8 mouse cellular contexts compared by ENCODE assay signal in the genomic region with DNA sequence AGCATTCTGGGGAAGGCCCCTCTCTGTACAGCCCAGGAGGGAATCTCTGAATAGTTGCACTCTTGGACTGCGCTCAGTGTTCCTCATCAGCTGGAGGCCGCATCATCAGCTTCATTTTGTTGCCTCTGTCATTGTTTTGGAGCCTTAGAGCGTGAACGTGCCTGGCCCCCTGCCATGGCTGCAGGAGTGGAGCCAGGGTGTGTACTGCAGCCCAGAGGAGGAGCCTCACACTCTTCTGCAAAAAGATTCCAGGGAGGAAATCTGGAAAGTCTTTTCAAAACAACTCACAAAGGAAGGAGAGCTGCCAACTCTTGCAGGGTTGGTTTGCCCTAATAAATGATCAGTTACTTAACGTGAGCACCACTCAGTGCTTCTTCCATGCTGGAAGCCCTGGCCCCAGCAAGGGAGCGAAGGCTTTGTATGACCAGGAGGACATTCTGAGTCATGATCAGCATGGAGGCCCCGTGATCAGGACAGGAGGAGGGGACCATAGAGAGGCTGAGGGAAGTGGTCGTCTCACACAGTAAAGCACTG. TPM values are rescaled to one million over a fixed set of nuclear protein-coding genes. Genes with fewer than 3 reads are reported as not detected.
DNase-seq lines count a peak whose midpoint lies in the region; ATAC-seq and TF ChIP-seq lines count a peak whose summit lies in the region.

No protein-coding gene starts in this region.

- no peaks in the 10 kb centered on the region for H3K27me3 ChIP-seq in forebrain, embryonic 12.5 days
- H3K27me3 ChIP-seq in heart, embryonic 14.5 days (ENCODE audit: control insufficient read depth, insufficient read depth, low read length) = no peaks in the 10 kb centered on the region
- no peaks in the 10 kb centered on the region for H3K27me3 ChIP-seq in kidney, postnatal 0 days (ENCODE audit: insufficient read depth, low read length)
- H3K27me3 ChIP-seq in liver, embryonic 12.5 days (replicated peaks) = no peaks in the 10 kb centered on the region

- no peak overlapping the region for H3K4me3 ChIP-seq in forebrain, embryonic 12.5 days (replicated peaks)
- no peak overlapping the region for H3K4me3 ChIP-seq in heart, embryonic 14.5 days (ENCODE audit: control insufficient read depth in 1 of 2, insufficient read depth in 1 of 2, low read depth in 1 of 2, low read length in 2 of 2)
- no peak overlapping the region for H3K4me3 ChIP-seq in kidney, postnatal 0 days (replicated peaks; ENCODE audit: low read depth, low read length)
- H3K4me3 ChIP-seq in lung, adult 2 months (replicated peaks; ENCODE audit: extremely low read depth, low read depth, low read length) = peak overlapping the region; percentile 6
- no peak overlapping the region for H3K4me3 ChIP-seq in liver, embryonic 12.5 days

- peak overlapping the region; percentile 91 for H3K27ac ChIP-seq in forebrain, embryonic 12.5 days
- peak overlapping the region; percentile 89 to 98 for H3K27ac ChIP-seq in heart, embryonic 14.5 days (replicated peaks in 1 of 2; ENCODE audit: control insufficient read depth in 1 of 2, insufficient read depth in 1 of 2, low read depth in 2 of 2, low read length in 2 of 2)
- peak overlapping the region; percentile 91 for H3K27ac ChIP-seq in kidney, postnatal 0 days
- no peak overlapping the region for H3K27ac ChIP-seq in liver, embryonic 12.5 days

- peaks cover 24% of the 10 kb centered on the region for H3K4me1 ChIP-seq in forebrain, embryonic 12.5 days
- peaks cover 6 to 7% of the 10 kb centered on the region in 2 experiments; a peak in 3 of 4 replicates for H3K4me1 ChIP-seq in heart, embryonic 14.5 days (ENCODE audit: control insufficient read depth in 2 of 2, insufficient read depth in 2 of 2, low read length in 2 of 2)
- 0 out of 2 replicates have a peak, but pooled peaks cover 3% of the 10 kb centered on the region for H3K4me1 ChIP-seq in kidney, postnatal 0 days (replicated peaks; ENCODE audit: insufficient read depth, low read length)
- 0 out of 2 replicates have a peak, but pooled peaks cover 8% of the 10 kb centered on the region for H3K4me1 ChIP-seq in lung, adult 2 months (ENCODE audit: control insufficient read depth, insufficient read depth, low read length)
- peaks cover 25% of the 10 kb centered on the region for H3K4me1 ChIP-seq in liver, embryonic 12.5 days

- WGBS in forebrain, embryonic 12.5 days = 10% methylated on average over 8 of the region's 8 CpGs
- WGBS in heart, embryonic 14.5 days = 31% methylated on average over 8 of the region's 8 CpGs
- WGBS in kidney, postnatal 0 days = 34% methylated on average over 8 of the region's 8 CpGs
- 12% methylated on average over 8 of the region's 8 CpGs for whole genome bisulfite sequencing in lung, adult 2 months
- WGBS in liver, embryonic 12.5 days (ENCODE audit: insufficient replicate concordance) = 70% methylated on average over 8 of the region's 8 CpGs

- peak; percentile 56 for DNase-seq in brain, embryonic 18.5 days (ENCODE audit: low read depth, low spot score)
- DNase-seq in kidney, postnatal 0 days (ENCODE audit: low spot score) = peak; percentile 91
- peak; percentile 74 for DNase-seq in lung, adult 2 months
- peak; percentile 85 for DNase-seq in ovary, postnatal 36 days (ENCODE audit: low spot score)
- DNase-seq in thymus, postnatal 0 days (ENCODE audit: low spot score) = no peak

- H3K9ac ChIP-seq in forebrain, embryonic 12.5 days = no peak overlapping the region
- H3K9ac ChIP-seq in heart, embryonic 14.5 days (ENCODE audit: low read length) = no peak overlapping the region
- no peak overlapping the region for H3K9ac ChIP-seq in kidney, postnatal 0 days (ENCODE audit: low read depth, low read length)
- H3K9ac ChIP-seq in liver, embryonic 12.5 days = no peak overlapping the region

- ATAC-seq in forebrain, embryonic 12.5 days (ENCODE audit: low FRiP score) = peak; percentile 90
- ATAC-seq in heart, embryonic 14.5 days (ENCODE audit: insufficient number of reproducible peaks, insufficient read depth, low FRiP score, low read depth) = peak; percentile 87
- peak; percentile 82 for ATAC-seq in kidney, postnatal 0 days (replicated peaks; ENCODE audit: low FRiP score, low read depth)
- no peak for ATAC-seq in liver, embryonic 12.5 days

- H3K36me3 ChIP-seq in forebrain, embryonic 12.5 days (replicated peaks) = no peaks in the 10 kb centered on the region
- peaks cover 5% of the 10 kb centered on the region for H3K36me3 ChIP-seq in heart, embryonic 14.5 days (ENCODE audit: control insufficient read depth, insufficient read depth, low read length)
- H3K36me3 ChIP-seq in kidney, postnatal 0 days (ENCODE audit: insufficient read depth, low read length) = no peaks in the 10 kb centered on the region
- peaks cover 3% of the 10 kb centered on the region for H3K36me3 ChIP-seq in liver, embryonic 12.5 days

- peak; percentile 33; the same call in 1 of the 2 replicates for TF ChIP-seq POLR2A in lung, adult 2 months (IDR thresholded peaks at IDR 0.05; ENCODE audit: borderline replicate concordance, extremely low read depth, low read depth, low read length)

- no peaks in the 10 kb centered on the region for H3K9me3 ChIP-seq in forebrain, embryonic 12.5 days
- H3K9me3 ChIP-seq in heart, embryonic 14.5 days (ENCODE audit: control insufficient read depth, low read length) = no peaks in the 10 kb centered on the region
- H3K9me3 ChIP-seq in kidney, postnatal 0 days (replicated peaks; ENCODE audit: low read length) = no peaks in the 10 kb centered on the region
- no peaks in the 10 kb centered on the region for H3K9me3 ChIP-seq in liver, embryonic 12.5 days (replicated peaks)

- TF ChIP-seq CTCF in kidney, postnatal 0 days (IDR thresholded peaks at IDR 0.05; ENCODE audit: low read depth) = no peak
- no peak for TF ChIP-seq CTCF in lung, adult 2 months (IDR thresholded peaks at IDR 0.05; ENCODE audit: insufficient read depth, low read length)

- no peak overlapping the region; the same call in 1 of the 2 replicates for H3K4me2 ChIP-seq in forebrain, embryonic 12.5 days
- H3K4me2 ChIP-seq in heart, embryonic 14.5 days (ENCODE audit: low read length) = peak overlapping the region; percentile 15
- peak overlapping the region; percentile 42 for H3K4me2 ChIP-seq in kidney, postnatal 0 days (ENCODE audit: low read length)
- H3K4me2 ChIP-seq in liver, embryonic 12.5 days = no peak overlapping the region

RNA-seq across cellular contexts. Expression of gene Ralbp1, which starts 30.6 kb away (rescaled TPM):
- polyA plus RNA-seq in forebrain, embryonic 12.5 days (2016; fragmentation: Nextera tagmentation; extraction: Ambion mirVana) = 39.6 and 43.9 TPM in 2 replicates
- 42.8 and 49.4 TPM in 2 replicates for polyA plus RNA-seq in heart, embryonic 14.5 days (2014; fragmentation: Nextera tagmentation; extraction: Ambion mirVana)
- 72.1 and 74.2 TPM in 2 replicates for polyA plus RNA-seq in kidney, postnatal 0 days (2015; fragmentation: Nextera tagmentation; extraction: Ambion mirVana)
- 55.1 and 60.5 TPM in 2 replicates for polyA plus RNA-seq in lung, adult 2 months (2012; rRNA removed)
- polyA plus RNA-seq in liver, embryonic 12.5 days (2016; fragmentation: Nextera tagmentation; extraction: Ambion mirVana) = 45.9 and 47.3 TPM in 2 replicates
- 94.9 and 105 TPM in 2 replicates for polyA plus RNA-seq in thymus, postnatal 0 days (2015; fragmentation: Nextera tagmentation; extraction: Ambion mirVana)

RNA-seq across cellular contexts. Expression of gene Twsg1, which starts 34.8 kb away (rescaled TPM):
- polyA plus RNA-seq in forebrain, embryonic 12.5 days (2016; fragmentation: Nextera tagmentation; extraction: Ambion mirVana) = 100 and 101 TPM in 2 replicates
- polyA plus RNA-seq in heart, embryonic 14.5 days (2014; fragmentation: Nextera tagmentation; extraction: Ambion mirVana) = 119 and 121 TPM in 2 replicates
- 112 and 123 TPM in 2 replicates for polyA plus RNA-seq in kidney, postnatal 0 days (2015; fragmentation: Nextera tagmentation; extraction: Ambion mirVana)
- 85.2 and 92.5 TPM in 2 replicates for polyA plus RNA-seq in lung, adult 2 months (2012; rRNA removed)
- polyA plus RNA-seq in liver, embryonic 12.5 days (2016; fragmentation: Nextera tagmentation; extraction: Ambion mirVana) = 23.1 and 26.4 TPM in 2 replicates
- polyA plus RNA-seq in thymus, postnatal 0 days (2015; fragmentation: Nextera tagmentation; extraction: Ambion mirVana) = 66.4 and 68.7 TPM in 2 replicates

Comparison
In these comparisons a context has a peak if more than half of its experiments do, and no peak if none do; other contexts are left out.
1. H3K4me2 ChIP-seq: peak in heart, embryonic 14.5 days (single experiment) and kidney, postnatal 0 days (single experiment); none in forebrain, embryonic 12.5 days (single experiment) and liver, embryonic 12.5 days (single experiment).